Mouse (Mus musculus): ENCODE measurements around the gene Uqcc2.

The Uqcc2 gene

GRCm38 (mm10) chr17:27154256-27154655 is 20.5 kb upstream of the Uqcc2 start:
- in situ Hi-C loops (cut with MboI), result no loop called here

GRCm38 (mm10) chr17:27153773-27154193 is 20.1 kb upstream of the Uqcc2 start:
- in situ Hi-C loops (cut with MboI), result no loop called here

- in situ Hi-C loops (cut with MboI), result no loop called here
Measured at GRCm38 (mm10) chr17:27152976-27153723, 19.4 kb upstream of the Uqcc2 start.

GRCm38 (mm10) chr17:27151411-27151810 is 17.7 kb upstream of the Uqcc2 start:
- in situ Hi-C loops (cut with MboI), result no loop called here

GRCm38 (mm10) chr17:27150871-27151270 is 17.2 kb upstream of the Uqcc2 start:
- in situ Hi-C loops (cut with MboI), result no loop called here

- in situ Hi-C loops (cut with MboI), result no loop called here
Measured at GRCm38 (mm10) chr17:27146323-27146923, 12.7 kb upstream of the Uqcc2 start.

GRCm38 (mm10) chr17:27144152-27144551 is 10.4 kb upstream of the Uqcc2 start:
- in situ Hi-C loops (cut with MboI), result no loop called here

GRCm38 (mm10) chr17:27141971-27142450 is 8.3 kb upstream of the Uqcc2 start:
- in situ Hi-C loops (cut with MboI), result no loop called here

GRCm38 (mm10) chr17:27140262-27140661 is 6.5 kb upstream of the Uqcc2 start:
- in situ Hi-C loops (cut with MboI), result no loop called here

GRCm38 (mm10) chr17:27139304-27139703 is 5.6 kb upstream of the Uqcc2 start:
- in situ Hi-C loops (cut with MboI), result no loop called here

GRCm38 (mm10) chr17:27138396-27138795 is 4.7 kb upstream of the Uqcc2 start:
- in situ Hi-C loops (cut with MboI), result no loop called here

- in situ Hi-C loops (cut with MboI), result no loop called here
Measured at GRCm38 (mm10) chr17:27134715-27135114, 999 bp upstream of the Uqcc2 start.

GRCm38 (mm10) chr17:27134187-27134586 is 471 bp upstream of the Uqcc2 start:
- in situ Hi-C loops (cut with MboI), result no loop called here

GRCm38 (mm10) chr17:27132238-27132637 is 1.5 kb downstream of the Uqcc2 start:
- in situ Hi-C loops (cut with MboI), result no loop called here

GRCm38 (mm10) chr17:27131240-27131665 is 2.5 kb downstream of the Uqcc2 start:
- in situ Hi-C loops (cut with MboI), result no loop called here

GRCm38 (mm10) chr17:27130246-27130645 is 3.5 kb downstream of the Uqcc2 start:
- in situ Hi-C loops (cut with MboI), result no loop called here

- in situ Hi-C loops (cut with MboI), result no loop called here
Measured at GRCm38 (mm10) chr17:27129819-27130218, 3.9 kb downstream of the Uqcc2 start.

GRCm38 (mm10) chr17:27129291-27129690 is 4.4 kb downstream of the Uqcc2 start:
- in situ Hi-C loops (cut with MboI), result no loop called here

- in situ Hi-C loops (cut with MboI), result no loop called here
Measured at GRCm38 (mm10) chr17:27128189-27128588, 5.5 kb downstream of the Uqcc2 start.

GRCm38 (mm10) chr17:27126974-27127373 is 6.7 kb downstream of the Uqcc2 start:
- in situ Hi-C loops (cut with MboI), result no loop called here

GRCm38 (mm10) chr17:27125669-27126202 is 8.0 kb downstream of the Uqcc2 start:
- in situ Hi-C loops (cut with MboI), result no loop called here

GRCm38 (mm10) chr17:27125185-27125584 is 8.5 kb downstream of the Uqcc2 start:
- in situ Hi-C loops (cut with MboI), result no loop called here

GRCm38 (mm10) chr17:27123813-27124375 is 9.8 kb downstream of the Uqcc2 start:
- in situ Hi-C loops (cut with MboI), result no loop called here
